Mouse (Mus musculus) granulocyte monocyte progenitor cell, adult 5-6 weeks (primary cell): ENCODE measurements around the gene Bmpr2. TPM values are rescaled to one million over a fixed set of nuclear protein-coding genes. Genes with fewer than 3 reads are reported as not detected.

Experiments used
- ATAC-seq: replicated peaks from 2 replicates; pipeline ENCODE4 v1.8.0; 2016; ENCODE audit warnings: mild to moderate bottlenecking, moderate TSS enrichment, inconsistent platforms; ENCODE audit not compliant: poor library complexity, severe bottlenecking
- total RNA-seq, 2 experiments: library from RNA; stranded (forward) in 1 of 2; stranded (reverse) in 1 of 2; fragments of 200-712, 200-1000 nt in 1 of 2; fragments of >200 nt in 1 of 2; fragmentation: Nextera tagmentation in 1 of 2; gene quantifications; 2 replicates each; pipeline ENCODE4 v1.2.3; 2014 to 2017

Bmpr2 gene
- total RNA-seq, 2 experiments from 2014 or later = 5.7 to 14.5 TPM

DNA sequence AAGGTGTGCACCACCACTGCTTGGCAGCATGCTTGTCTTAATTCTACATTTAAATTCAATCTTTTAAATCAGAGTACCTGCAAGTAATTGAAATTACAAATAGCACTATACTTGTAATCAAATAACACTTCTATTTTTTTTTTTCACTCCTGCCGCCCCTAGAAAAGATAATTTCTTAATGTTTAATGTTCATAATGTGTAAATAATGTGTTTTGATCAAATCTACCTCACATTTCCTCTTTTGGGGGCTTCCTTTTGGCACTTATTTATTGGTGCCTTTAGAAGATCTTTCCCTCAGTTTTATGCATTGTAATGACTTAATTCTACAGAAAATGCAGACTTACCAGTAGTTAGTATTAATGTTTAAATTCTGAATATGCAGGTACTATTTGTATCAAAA is 160.5 kb downstream of the Bmpr2 start:
- no peak for ATAC-seq

DNA sequence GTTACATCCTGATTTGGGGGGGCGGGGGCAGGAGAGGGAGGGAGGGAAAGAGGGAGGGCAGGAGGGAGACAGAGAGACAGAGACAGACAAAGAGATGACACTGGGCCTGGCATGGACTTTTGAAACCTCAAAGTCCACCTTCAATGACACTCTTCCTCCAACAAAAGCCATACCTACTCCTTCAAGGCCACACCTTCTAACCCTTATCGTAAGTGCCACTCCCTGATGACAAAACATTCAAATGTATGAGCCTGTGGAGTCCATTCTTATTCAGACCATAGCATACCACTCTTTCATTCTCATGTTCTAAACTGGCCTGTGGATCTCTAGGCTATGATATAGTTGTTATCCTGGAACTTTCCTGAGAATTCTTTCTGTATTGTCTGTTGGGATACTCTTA is 161.2 kb downstream of the Bmpr2 start:
- no peak for ATAC-seq

DNA sequence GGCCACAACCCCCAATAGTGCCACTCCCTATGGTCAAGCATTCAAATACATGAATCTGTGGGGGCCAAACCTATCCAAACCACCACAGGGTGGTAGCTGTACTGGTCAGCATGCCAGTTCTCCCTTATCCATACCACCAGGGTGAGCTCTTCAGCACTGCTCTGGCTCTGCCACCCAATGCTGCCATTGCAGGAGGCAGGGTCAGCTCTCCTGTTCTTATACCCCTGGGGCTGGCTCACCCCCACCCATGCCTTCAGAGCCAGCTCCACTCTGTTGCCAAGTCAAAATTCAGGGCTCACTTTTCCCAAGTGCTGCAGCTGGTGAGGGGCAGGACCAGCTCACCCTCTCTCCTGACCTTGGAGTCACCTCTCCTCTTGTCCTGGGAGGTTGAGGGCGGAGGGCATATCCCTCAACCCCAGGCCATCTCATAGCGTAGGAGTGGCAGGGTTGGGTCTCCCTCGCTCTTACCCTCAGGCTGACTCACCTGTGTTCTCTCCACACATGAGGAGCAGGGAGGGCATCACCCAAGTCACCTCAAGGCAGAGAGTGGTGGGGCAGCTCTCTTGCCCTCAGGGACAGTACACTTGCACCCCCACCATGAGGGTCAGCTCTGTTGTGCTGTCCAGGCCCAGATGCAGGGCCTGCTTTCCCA is 162.9 kb downstream of the Bmpr2 start:
- ATAC-seq = peak; percentile 21; the same call in 1 of the 2 replicates

DNA sequence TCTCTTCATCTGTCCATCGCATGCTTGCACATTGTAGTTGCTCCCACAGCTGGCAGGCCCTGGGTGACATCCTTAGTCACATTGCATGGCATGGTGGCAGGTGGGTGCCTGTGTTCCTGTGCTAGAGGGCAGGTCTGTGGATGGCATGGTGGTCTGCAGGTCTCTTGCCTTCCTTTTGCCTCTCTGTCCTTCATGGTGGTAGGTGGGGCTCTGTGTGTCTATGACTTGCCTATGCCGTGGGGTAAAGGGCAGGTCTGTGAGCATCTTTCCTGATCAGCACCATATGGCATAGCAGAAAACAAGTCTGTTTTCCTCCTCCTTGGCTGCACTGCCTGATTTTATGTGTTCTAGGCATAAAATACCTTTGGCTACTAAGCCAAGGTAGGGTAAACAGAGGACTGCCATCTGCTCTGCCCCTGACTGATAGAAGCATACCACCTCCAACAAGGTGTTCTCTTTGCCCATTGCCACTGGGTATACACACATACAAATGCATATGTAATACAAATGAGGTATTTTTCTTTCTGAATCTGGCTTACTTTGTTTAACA is 164.0 kb downstream of the Bmpr2 start:
- no peak for ATAC-seq

Other genes with a start within 250 kb of the Bmpr2 start
- gene Gm973, start 247.1 kb upstream of the Bmpr2 start, total RNA-seq (2014; fragmentation: Nextera tagmentation) = 0.41 and 2.8 TPM in 2 replicates
- gene Gm973, start 247.1 kb upstream of the Bmpr2 start, total RNA-seq (2017) = not detected in 2 replicates
- 216 and 240 TPM in 2 replicates for gene Sumo1, start 92.6 kb upstream of the Bmpr2 start, total RNA-seq (2014; fragmentation: Nextera tagmentation)
- 174 and 183 TPM in 2 replicates for gene Sumo1, start 92.6 kb upstream of the Bmpr2 start, total RNA-seq (2017)
- gene Nop58, start 78.4 kb upstream of the Bmpr2 start, total RNA-seq (2014; fragmentation: Nextera tagmentation) = 141 and 193 TPM in 2 replicates
- gene Nop58, start 78.4 kb upstream of the Bmpr2 start, total RNA-seq (2017) = 1,413 and 1,436 TPM in 2 replicates
- 19.9 and 21.0 TPM in 2 replicates for gene Fam117b, start 149.6 kb downstream of the Bmpr2 start, total RNA-seq (2014; fragmentation: Nextera tagmentation)
- 25.5 and 25.6 TPM in 2 replicates for gene Fam117b, start 149.6 kb downstream of the Bmpr2 start, total RNA-seq (2017)